Comparison of ENCODE assay signal across 17 mouse cellular contexts in genomic region chr12:99118381-99119115, GRCm38 (mm10).
DNase-seq lines count a peak whose midpoint lies in the region; ATAC-seq and TF ChIP-seq lines count a peak whose summit lies in the region.
"Had no signal": no experiment of that assay in that cellular context is flagged by ENCODE, and none has a peak within 500 bp of the region (broad histone marks: within the 10 kb centered on the region; RNA-seq: fewer than 3 reads in every experiment).

No protein-coding gene starts in this region.

- TF ChIP-seq CTCF in layer of hippocampus, adult 2 months (conservative IDR thresholded peaks at IDR 0.05) = peak; percentile 67
- peak; percentile 51 for TF ChIP-seq CTCF in stomach, postnatal 0 days (IDR thresholded peaks at IDR 0.05; ENCODE audit: low read depth)

- no peak for TF ChIP-seq EP300 in stomach, postnatal 0 days (optimal IDR thresholded peaks at IDR 0.05)

- no peak overlapping the region for H3K4me3 ChIP-seq in embryonic facial prominence, embryonic 11.5 days (ENCODE audit: low read depth, low read length)
- H3K4me3 ChIP-seq in embryonic facial prominence, embryonic 10.5 days = no peak overlapping the region
- H3K4me3 ChIP-seq in layer of hippocampus, adult 2 months = no peak overlapping the region
- no peak overlapping the region for H3K4me3 ChIP-seq in stomach, postnatal 0 days (ENCODE audit: low read depth, low read length)
- H3K4me3 ChIP-seq: hindbrain, embryonic 13.5 days; limb, embryonic 10.5 days; liver, embryonic 13.5 days; midbrain, embryonic 13.5 days had no signal

- no peaks in the 10 kb centered on the region for H3K9me3 ChIP-seq in embryonic facial prominence, embryonic 11.5 days (replicated peaks; ENCODE audit: control insufficient read depth, low read length)
- no peaks in the 10 kb centered on the region for H3K9me3 ChIP-seq in embryonic facial prominence, embryonic 10.5 days
- H3K9me3 ChIP-seq in stomach, postnatal 0 days (ENCODE audit: control insufficient read depth, low read length) = 0 out of 2 replicates have a peak, but pooled peaks cover 2% of the 10 kb centered on the region
- H3K9me3 ChIP-seq: hindbrain, embryonic 13.5 days; limb, embryonic 10.5 days; liver, embryonic 13.5 days had no signal

- no peaks in the 10 kb centered on the region for H3K27me3 ChIP-seq in embryonic facial prominence, embryonic 11.5 days (ENCODE audit: control insufficient read depth, insufficient read depth, low read length)
- H3K27me3 ChIP-seq in embryonic facial prominence, embryonic 10.5 days (replicated peaks; ENCODE audit: low read depth, poor library complexity, severe bottlenecking) = no peaks in the 10 kb centered on the region; the same call in 1 of the 2 replicates
- H3K27me3 ChIP-seq in stomach, postnatal 0 days (ENCODE audit: control insufficient read depth, insufficient read depth, low read length) = no peaks in the 10 kb centered on the region
- H3K27me3 ChIP-seq: hindbrain, embryonic 13.5 days; liver, embryonic 13.5 days; midbrain, embryonic 13.5 days had no signal

- H3K9ac ChIP-seq in embryonic facial prominence, embryonic 11.5 days (replicated peaks; ENCODE audit: low read length) = no peak overlapping the region
- H3K9ac ChIP-seq in stomach, postnatal 0 days (ENCODE audit: low read length) = no peak overlapping the region
- H3K9ac ChIP-seq: hindbrain, embryonic 13.5 days; liver, embryonic 13.5 days; midbrain, embryonic 13.5 days had no signal

- DNase-seq in embryonic facial prominence, embryonic 11.5 days (ENCODE audit: low spot score) = peak; percentile 17
- DNase-seq in embryonic facial prominence, embryonic 10.5 days (ENCODE audit: low spot score) = no peak
- DNase-seq in layer of hippocampus, adult 2 months (ENCODE audit: low spot score in 2 of 2) = no peak
- DNase-seq in layer of hippocampus, adult 8-10 months (ENCODE audit: low spot score in 2 of 2) = no peak
- DNase-seq in urinary bladder, adult 2 months (ENCODE audit: low spot score) = peak; percentile 2
- no peak for DNase-seq in urinary bladder, adult 18-20 months (ENCODE audit: low spot score in 2 of 2)
- DNase-seq in stomach, postnatal 0 days (ENCODE audit: low spot score) = no peak
- no peak for DNase-seq in neural tube, embryonic 10.5 days (ENCODE audit: extremely low spot score, low spot score)
- DNase-seq: gastrocnemius, postnatal 36 days; kidney, adult 18-20 months; kidney, postnatal 25 days; liver, embryonic 13.5 days; thymus, adult 2 months had no signal

- 88% methylated on average over 12 of the region's 12 CpGs for WGBS in embryonic facial prominence, embryonic 11.5 days
- 88% methylated on average over 12 of the region's 12 CpGs for WGBS in embryonic facial prominence, embryonic 10.5 days
- WGBS in stomach, postnatal 0 days = 85% methylated on average over 12 of the region's 12 CpGs

- ATAC-seq in embryonic facial prominence, embryonic 11.5 days (replicated peaks; ENCODE audit: insufficient number of reproducible peaks, low FRiP score, low TSS enrichment, low read depth) = no peak
- no peak for ATAC-seq in stomach, postnatal 0 days (ENCODE audit: low FRiP score, low TSS enrichment)
- ATAC-seq: midbrain, embryonic 13.5 days had no signal

- H3K27ac ChIP-seq in embryonic facial prominence, embryonic 11.5 days (replicated peaks; ENCODE audit: low read depth, low read length) = no peak overlapping the region
- H3K27ac ChIP-seq in embryonic facial prominence, embryonic 10.5 days (replicated peaks) = no peak overlapping the region
- no peak overlapping the region for H3K27ac ChIP-seq in layer of hippocampus, adult 2 months
- H3K27ac ChIP-seq in stomach, postnatal 0 days (replicated peaks) = no peak overlapping the region
- H3K27ac ChIP-seq: hindbrain, embryonic 13.5 days; limb, embryonic 10.5 days; liver, embryonic 13.5 days; macrophage; midbrain, embryonic 13.5 days had no signal

- H3K4me1 ChIP-seq in embryonic facial prominence, embryonic 11.5 days (ENCODE audit: control insufficient read depth, insufficient read depth, low read length) = no peaks in the 10 kb centered on the region
- peaks cover 5% of the 10 kb centered on the region; the same call in 1 of the 2 replicates for H3K4me1 ChIP-seq in embryonic facial prominence, embryonic 10.5 days
- H3K4me1 ChIP-seq in stomach, postnatal 0 days (replicated peaks; ENCODE audit: control insufficient read depth, insufficient read depth) = no peaks in the 10 kb centered on the region
- H3K4me1 ChIP-seq: limb, embryonic 10.5 days; liver, embryonic 13.5 days; midbrain, embryonic 13.5 days had no signal

- no peaks in the 10 kb centered on the region for H3K36me3 ChIP-seq in embryonic facial prominence, embryonic 11.5 days (replicated peaks; ENCODE audit: control insufficient read depth, insufficient read depth, low read depth, low read length)
- H3K36me3 ChIP-seq in embryonic facial prominence, embryonic 10.5 days (replicated peaks) = no peaks in the 10 kb centered on the region
- no peaks in the 10 kb centered on the region for H3K36me3 ChIP-seq in stomach, postnatal 0 days (ENCODE audit: control insufficient read depth, insufficient read depth, low read length)
- H3K36me3 ChIP-seq: hindbrain, embryonic 13.5 days; limb, embryonic 10.5 days; liver, embryonic 13.5 days; midbrain, embryonic 13.5 days had no signal

- H3K4me2 ChIP-seq in embryonic facial prominence, embryonic 11.5 days (ENCODE audit: low read depth, low read length) = no peak overlapping the region
- no peak overlapping the region for H3K4me2 ChIP-seq in stomach, postnatal 0 days (replicated peaks; ENCODE audit: low read depth)
- H3K4me2 ChIP-seq: hindbrain, embryonic 13.5 days; liver, embryonic 13.5 days; midbrain, embryonic 13.5 days had no signal

Comparison
In these comparisons a context has a peak if more than half of its experiments do, and no peak if none do; other contexts are left out.
1. DNase-seq: peak in embryonic facial prominence, embryonic 11.5 days (single experiment) and urinary bladder, adult 2 months (single experiment); none in embryonic facial prominence, embryonic 10.5 days (single experiment), layer of hippocampus, adult 2 months (0 of 2), layer of hippocampus, adult 8-10 months (0 of 2), urinary bladder, adult 18-20 months (0 of 2), stomach, postnatal 0 days (single experiment) and neural tube, embryonic 10.5 days (single experiment).